Mouse (Mus musculus) heart, postnatal 36 days (tissue): Measurements from ENCODE around the gene Asb6. TPM values are rescaled to one million over a fixed set of nuclear protein-coding genes. Genes with fewer than 3 reads are reported as not detected.
A peak's percentile ranks its signal among the peaks of the same experiment; 100 is the strongest.

Source experiments
- DNase-seq, 2 experiments: peaks; one replicate each; pipeline ENCODE4 v3.0.0; 2021 to 2022
- intact Hi-C: fragments of 180-260 bp; cut with DNase I; formaldehyde crosslinking; loops from one replicate; pipeline ENCODE4 v1.15.1; 2025
- total RNA-seq, 2 experiments: library from RNA; stranded (reverse); gene quantifications; 2 replicates each; pipeline ENCODE4 v1.2.3; 2021

The Asb6 gene
- total RNA-seq, 2 experiments from 2014 or later: 7.3 to 8.1 TPM

DNA sequence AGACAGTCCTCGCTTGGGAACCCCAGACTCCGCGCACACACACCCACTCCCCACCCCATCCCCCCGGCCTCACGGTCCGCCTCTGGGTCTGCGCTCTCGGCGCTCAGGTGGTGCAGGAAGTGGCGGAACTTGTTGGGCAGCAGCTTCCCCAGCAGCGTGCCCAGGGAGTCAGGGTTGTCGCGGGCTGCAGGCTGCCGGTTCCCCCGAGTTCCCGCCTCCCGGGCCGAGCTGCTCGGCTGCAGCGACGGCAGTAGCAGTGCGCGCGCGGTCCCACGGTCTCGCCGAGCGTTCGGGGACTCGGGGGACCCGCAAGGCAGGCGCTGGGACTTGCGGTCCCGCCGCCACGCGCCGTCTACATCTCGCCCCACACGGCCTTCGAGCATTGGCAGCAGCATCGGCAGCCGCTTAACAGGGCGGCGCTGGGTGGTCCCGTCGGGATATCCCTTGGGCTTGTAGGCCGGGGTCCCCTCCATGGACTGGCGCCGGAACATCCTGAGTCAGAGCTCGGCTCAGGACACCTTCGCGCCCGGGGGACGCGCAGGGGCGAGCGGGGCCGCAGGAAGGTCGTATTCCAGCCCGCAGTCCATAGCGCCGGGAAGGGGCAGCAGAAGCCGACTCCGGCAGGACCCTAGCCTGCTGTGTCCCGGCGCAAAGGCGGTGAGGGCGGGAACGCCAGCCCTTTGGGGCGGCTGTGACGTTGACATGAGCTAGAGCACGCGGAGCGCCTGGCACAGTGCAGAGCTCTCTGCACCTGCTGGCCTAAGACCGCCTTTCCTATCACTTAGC is 28.9 kb downstream of the Asb6 start:
- intact Hi-C loops: no loop called here
- peak; percentile 30 to 47 for DNase-seq

GRCm38 (mm10) chr2:30800671-30801066 is 29.5 kb downstream of the Asb6 start:
- DNase-seq: no peak
- intact Hi-C loops: no loop called here

GRCm38 (mm10) chr2:30799456-30799855 is 30.7 kb downstream of the Asb6 start:
- no peak for DNase-seq
- intact Hi-C loops: no loop called here

GRCm38 (mm10) chr2:30796382-30796781 is 33.8 kb downstream of the Asb6 start:
- peak; percentile 61 to 67 for DNase-seq
- intact Hi-C loops: no loop called here

- no peak for DNase-seq
- intact Hi-C loops: loop anchor here (2.0 kb wide), 4 partner anchors 83 to 359 kb away; no protein-coding TSS in a partner anchor
These were observed 34.3 kb downstream of the Asb6 start for GRCm38 (mm10) chr2:30795889-30796275.

DNA sequence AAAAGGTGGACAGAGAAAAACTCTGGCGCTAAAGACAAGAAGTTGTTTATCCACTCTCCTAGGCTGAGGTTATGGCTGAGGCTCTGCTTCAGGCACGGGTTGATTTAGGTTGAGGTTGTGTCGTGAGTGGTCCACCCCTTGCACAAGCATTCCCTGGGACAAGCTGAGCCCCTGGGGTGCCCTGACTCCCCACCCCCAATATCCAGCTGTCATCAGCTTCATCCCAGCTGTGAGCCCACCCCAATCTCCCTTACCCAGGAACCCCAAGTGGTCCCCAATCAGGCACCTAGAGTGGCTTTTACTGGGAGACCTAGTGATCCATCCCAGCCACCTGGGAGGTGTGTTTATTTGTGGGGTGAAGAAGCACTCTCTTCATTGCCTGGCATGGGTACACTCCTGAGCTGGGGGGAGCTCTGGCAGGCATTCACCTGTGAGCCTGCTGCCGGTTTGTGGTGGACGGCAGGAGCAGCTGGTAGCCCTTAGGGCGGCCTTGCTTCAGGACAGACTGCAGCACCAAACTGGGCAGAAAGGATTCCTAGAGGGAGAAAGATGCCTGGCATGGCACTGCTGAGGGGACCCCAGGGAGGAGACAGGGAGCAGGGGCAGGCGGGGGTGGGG is 34.8 kb downstream of the Asb6 start:
- intact Hi-C loops: loop anchor here (2.0 kb wide), 4 partner anchors 83 to 359 kb away; no protein-coding TSS in a partner anchor
- no peak for DNase-seq

DNA sequence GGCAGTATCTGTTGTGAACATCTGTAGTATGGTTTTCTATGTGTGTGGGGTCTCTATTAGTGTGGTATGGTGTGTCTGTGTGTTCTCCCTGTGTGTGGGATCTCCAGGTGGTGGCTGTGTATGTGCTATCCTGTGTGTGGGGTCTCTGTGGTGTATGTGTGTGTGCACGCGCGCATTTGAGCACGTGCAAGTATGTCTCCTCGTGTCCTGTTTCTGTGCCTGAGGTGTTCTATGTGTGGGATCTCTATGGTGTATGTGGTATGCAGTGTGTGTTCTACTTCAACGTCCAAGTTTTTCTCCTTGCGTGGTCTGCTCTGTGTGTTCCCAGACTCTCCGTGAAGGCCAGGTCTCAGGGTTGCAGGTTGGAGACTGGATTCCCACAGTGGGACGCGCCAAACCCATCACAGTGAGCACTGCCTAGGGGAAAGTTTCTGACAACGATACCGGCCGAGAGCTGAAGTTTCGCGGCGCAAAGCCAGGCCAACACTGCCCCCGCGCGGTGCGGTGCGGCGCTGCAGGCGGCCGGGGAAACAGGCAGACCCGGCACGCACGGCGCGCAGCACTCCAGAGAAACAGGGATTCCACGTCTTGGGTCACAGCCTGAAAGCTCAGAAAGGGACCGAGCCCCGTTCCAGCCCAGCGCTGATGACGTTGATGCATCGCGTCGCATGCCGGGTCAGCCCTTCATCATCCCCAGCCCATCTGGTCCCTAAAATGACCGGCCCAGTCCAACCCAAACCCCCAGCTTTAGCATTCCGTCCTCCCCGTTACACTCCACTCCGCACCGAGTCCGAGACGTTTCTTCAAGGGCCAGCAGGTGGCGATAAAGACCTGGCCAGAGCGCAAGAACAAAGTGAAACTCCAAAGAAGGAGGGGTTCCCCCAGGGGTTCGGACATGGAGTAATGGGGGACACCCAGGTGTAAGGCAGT is 35.7 kb downstream of the Asb6 start:
- peak; percentile 100 for DNase-seq
- intact Hi-C loops: loop anchor here (1.0 to 2.0 kb wide), 5 partner anchors 82 to 358 kb away; no protein-coding TSS in a partner anchor

DNA sequence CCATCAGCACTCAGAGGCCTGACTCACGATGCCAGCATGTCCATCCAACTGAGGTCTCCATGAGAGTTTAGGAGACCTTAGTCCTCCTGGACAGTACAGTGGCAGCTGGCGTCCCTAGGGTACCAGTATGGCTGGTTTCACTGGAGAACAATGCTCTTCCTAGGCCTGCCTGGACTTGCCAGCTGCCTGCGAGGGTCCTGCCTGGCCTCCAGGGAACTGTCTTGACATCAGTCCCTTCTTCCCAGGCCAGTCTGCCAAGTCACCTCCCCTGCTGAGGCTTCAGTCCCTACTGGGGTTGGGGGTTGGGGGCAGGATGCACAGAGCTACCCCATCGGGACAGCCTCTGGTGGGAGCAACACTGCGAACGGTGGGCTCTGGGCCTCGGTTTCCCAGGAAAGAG is 38.1 kb downstream of the Asb6 start:
- intact Hi-C loops: loop anchor here (2.0 kb wide), 1 partner anchor 71 kb away; no protein-coding TSS in a partner anchor
- DNase-seq: no peak

GRCm38 (mm10) chr2:30787466-30787865 is 42.7 kb downstream of the Asb6 start:
- intact Hi-C loops: no loop called here
- no peak for DNase-seq

DNA sequence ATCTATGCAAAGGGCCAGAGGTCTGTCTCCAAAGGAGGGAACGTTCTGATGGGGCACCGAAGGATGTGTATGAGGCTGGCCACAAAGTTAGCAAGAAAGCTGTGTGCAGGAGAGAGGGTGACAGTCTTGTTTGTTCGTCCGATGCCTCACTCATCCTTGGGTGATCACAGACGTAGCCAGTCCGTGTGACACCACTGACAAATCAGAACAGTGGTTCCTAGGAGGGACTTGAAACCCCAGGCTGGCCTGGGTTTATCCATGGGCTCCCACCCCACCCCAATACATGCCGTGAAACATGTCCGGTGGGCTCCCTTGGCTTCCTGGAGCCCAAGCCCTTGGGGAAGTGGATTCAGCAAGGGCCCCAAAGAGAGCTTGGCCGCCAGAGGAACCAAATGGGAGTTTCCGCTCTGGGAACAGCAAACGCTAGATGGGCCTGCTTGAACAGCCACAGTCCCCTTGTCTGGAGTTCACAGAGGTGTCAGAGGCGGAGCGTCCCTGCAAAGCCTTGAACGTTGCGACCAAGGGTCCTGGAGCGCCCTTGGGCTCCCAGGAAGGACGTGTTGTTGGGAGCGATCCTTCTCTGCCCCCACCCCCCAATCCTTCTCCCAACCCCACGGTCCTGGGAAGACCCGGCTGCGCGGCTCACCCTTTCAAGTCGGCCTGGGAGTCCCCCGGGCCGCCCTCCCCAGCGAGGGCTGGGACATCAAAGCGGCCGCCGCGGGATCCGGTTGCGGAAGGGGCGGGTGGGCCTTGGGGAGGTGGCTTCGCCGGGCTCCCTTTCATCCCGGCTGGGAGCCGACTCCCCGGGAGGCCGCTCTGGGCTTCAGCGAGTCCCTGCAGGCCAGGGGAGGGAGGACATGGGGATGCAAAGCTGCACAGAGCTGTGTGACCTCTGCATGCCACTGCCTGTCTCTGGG is 45.8 kb downstream of the Asb6 start:
- intact Hi-C loops: no loop called here
- DNase-seq: peak; percentile 47 to 50

DNA sequence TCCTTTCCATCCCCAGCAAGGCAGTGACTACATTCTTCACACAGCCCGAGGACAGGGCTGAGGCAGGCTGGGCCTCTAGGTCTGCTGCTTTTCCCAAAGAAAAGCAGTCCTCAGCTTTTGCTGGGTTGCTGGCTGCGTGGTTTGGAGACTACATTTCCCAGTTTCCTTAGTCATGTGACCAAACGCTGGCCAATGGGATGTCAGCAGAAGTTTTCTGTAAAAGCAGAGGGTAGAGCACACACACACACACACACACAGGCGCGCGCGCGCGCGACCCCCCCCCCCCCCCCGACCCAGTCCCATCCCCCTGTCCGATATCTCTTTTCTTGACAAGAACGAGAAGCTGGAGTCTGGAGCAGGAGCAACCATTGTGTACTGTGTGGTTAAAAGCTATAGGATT is 46.8 kb downstream of the Asb6 start:
- intact Hi-C loops: no loop called here

DNA sequence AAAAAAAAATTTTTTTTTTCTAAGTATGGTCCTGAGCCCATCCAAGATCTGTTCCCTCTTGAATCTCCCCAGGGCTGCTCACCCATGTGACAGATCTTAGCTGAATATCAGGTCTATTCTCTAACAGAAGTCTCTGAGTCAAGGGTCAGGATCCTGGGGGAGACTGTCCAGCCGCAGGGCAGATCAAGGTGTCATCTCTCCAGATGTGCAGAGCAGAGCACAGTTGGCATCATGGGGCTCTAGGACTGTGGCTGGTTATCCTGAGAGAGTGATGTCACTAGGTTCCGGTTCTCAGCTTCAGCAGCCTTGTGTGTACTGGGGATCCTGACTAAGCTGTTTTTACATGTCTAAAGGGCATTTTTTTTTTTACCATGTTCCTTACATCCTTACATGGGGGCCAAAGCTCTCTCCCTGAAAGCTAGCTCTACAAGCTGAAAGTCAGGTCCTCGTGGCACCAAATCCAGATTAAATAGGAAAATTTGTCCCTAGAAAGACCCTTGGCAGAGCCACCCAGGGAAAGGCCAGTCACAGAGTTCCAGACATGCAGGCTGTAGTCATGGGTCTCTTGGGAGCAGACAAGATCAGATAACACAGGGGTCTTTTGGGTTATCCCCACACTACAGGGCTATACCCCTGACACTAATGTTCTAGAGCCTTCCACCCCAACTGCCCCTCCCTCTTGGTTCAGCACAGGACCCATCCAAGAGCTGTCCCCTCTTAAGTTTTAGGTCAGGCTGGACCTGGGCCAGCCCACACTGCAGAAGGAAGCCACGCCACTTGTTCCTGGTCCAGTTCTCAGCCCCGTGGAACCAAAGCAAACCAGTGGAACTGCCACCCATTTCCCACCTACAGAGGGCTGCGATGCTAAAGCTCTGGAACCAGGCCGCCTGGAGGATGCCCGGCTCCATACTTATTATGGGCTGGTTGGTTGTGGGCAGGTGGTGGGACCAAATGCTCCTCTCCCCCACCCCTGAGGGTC is 47.5 kb downstream of the Asb6 start:
- peak in 1 of 2 experiments; percentile 24 for DNase-seq
- intact Hi-C loops: no loop called here

More for the DNA sequence above, 46.8 kb downstream of the Asb6 start:
- DNase-seq: peak; percentile 72 to 75

- intact Hi-C loops: no loop called here
- DNase-seq: no peak
These were observed 50.9 kb downstream of the Asb6 start for GRCm38 (mm10) chr2:30779241-30779640.

- no peak for DNase-seq
- intact Hi-C loops: no loop called here
These were observed 51.9 kb downstream of the Asb6 start for GRCm38 (mm10) chr2:30778235-30778634.

DNA sequence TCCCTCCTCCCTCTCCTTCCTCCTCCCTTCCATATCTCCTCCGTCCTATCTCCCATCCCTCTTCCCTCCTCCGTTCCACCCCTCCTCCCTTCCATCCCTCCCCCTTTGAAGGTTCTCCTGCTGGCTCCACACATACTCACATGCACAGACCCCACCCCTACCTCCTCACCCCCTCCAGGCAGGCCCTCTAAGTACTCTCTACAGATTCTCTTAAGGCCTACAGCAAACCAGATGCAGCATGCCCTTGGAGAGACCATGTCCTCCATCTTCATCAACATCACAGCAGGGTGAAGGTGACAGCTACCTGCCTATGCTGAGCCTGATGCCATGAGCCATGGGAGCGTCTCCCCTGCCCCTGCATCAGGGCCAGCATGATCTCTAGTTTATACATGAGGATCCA is 52.9 kb downstream of the Asb6 start:
- intact Hi-C loops: no loop called here
- no peak for DNase-seq

- DNase-seq: no peak
- intact Hi-C loops: no loop called here
These were observed 54.2 kb downstream of the Asb6 start for GRCm38 (mm10) chr2:30775955-30776354.

- intact Hi-C loops: loop anchor here (2.0 kb wide), 1 partner anchor 55 kb away; no protein-coding TSS in a partner anchor
These were observed 56.7 kb downstream of the Asb6 start for GRCm38 (mm10) chr2:30773313-30774005.

More at GRCm38 (mm10) chr2:30773313-30774005, 56.7 kb downstream of the Asb6 start:
- no peak for DNase-seq
